In the genomic region with DNA sequence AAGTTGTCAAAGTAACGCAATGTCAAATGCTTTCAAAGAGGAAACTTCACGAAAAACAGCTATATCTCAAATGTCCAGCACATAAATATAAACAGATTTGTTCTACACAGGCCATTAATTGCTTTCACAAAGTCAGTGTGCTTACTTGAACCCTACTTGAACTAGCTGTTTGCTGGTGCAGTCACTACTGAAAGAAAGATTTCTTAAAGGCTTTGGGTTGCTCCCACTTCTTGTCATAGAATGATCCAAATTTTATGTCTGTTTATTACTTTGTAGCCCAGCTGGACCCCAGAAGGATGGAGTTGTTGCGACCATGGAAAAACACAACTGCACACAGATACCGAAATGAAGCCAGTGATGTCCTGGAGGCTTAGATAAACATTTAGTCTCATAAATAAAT, we compare ENCODE assay signal across 18 mouse cellular contexts.
DNase-seq lines count a peak whose midpoint lies in the region; ATAC-seq and TF ChIP-seq lines count a peak whose summit lies in the region.
"Had no signal": no experiment of that assay in that cellular context is flagged by ENCODE, and none has a peak within 500 bp of the region (broad histone marks: within the 10 kb centered on the region; RNA-seq: fewer than 3 reads in every experiment).

No protein-coding gene starts in this region.

- H3K27ac ChIP-seq in kidney, embryonic 14.5 days (ENCODE audit: low read depth, low read length): no peak overlapping the region
- no peak overlapping the region for H3K27ac ChIP-seq in lung, postnatal 0 days (ENCODE audit: low read length)
- H3K27ac ChIP-seq: embryonic facial prominence, embryonic 15.5 days; forebrain, embryonic 15.5 days; heart, embryonic 13.5 days had no signal

- H3K9ac ChIP-seq in kidney, embryonic 14.5 days (ENCODE audit: low read depth, low read length): no peak overlapping the region
- no peak overlapping the region for H3K9ac ChIP-seq in lung, postnatal 0 days (replicated peaks; ENCODE audit: low read depth)
- H3K9ac ChIP-seq: embryonic facial prominence, embryonic 15.5 days; forebrain, embryonic 15.5 days; heart, embryonic 13.5 days had no signal

- DNase-seq in kidney, postnatal 25 days: no peak
- peak; percentile 12 for DNase-seq in kidney, postnatal 14 days
- DNase-seq in kidney, adult 11 months: no peak
- peak; percentile 31 for DNase-seq in lung, postnatal 0 days (ENCODE audit: low spot score)
- no peak for DNase-seq in lung, postnatal 10 days
- DNase-seq in left cerebral cortex, postnatal 25 days (ENCODE audit: low spot score in 2 of 2): no peak
- DNase-seq: adrenal gland, postnatal 10 days; cerebellum, adult 11 months; cerebellum, adult 8-10 months; cerebellum, postnatal 14 days; embryo, embryonic 11 days; gastrocnemius, postnatal 36 days; heart, adult 11 months; heart, postnatal 36 days had no signal

- H3K9me3 ChIP-seq in kidney, embryonic 14.5 days (ENCODE audit: control insufficient read depth, low read length): no peaks in the 10 kb centered on the region
- no peaks in the 10 kb centered on the region for H3K9me3 ChIP-seq in lung, postnatal 0 days (ENCODE audit: low read length)
- H3K9me3 ChIP-seq: embryonic facial prominence, embryonic 15.5 days; forebrain, embryonic 15.5 days; heart, embryonic 13.5 days had no signal

- no peak overlapping the region for H3K4me2 ChIP-seq in kidney, embryonic 14.5 days (replicated peaks; ENCODE audit: low read depth, low read length)
- no peak overlapping the region for H3K4me2 ChIP-seq in lung, postnatal 0 days (replicated peaks; ENCODE audit: low read depth, low read length)
- H3K4me2 ChIP-seq: embryonic facial prominence, embryonic 15.5 days; forebrain, embryonic 15.5 days; heart, embryonic 13.5 days had no signal

- peak; percentile 78 for ATAC-seq in kidney, embryonic 14.5 days (ENCODE audit: low FRiP score, low TSS enrichment)
- ATAC-seq in lung, postnatal 0 days: peak; percentile 30
- ATAC-seq: forebrain, embryonic 15.5 days had no signal

- no peak overlapping the region for H3K4me3 ChIP-seq in kidney, embryonic 14.5 days (ENCODE audit: low read length)
- H3K4me3 ChIP-seq in lung, postnatal 0 days (ENCODE audit: low read depth, low read length): no peak overlapping the region
- H3K4me3 ChIP-seq: embryonic facial prominence, embryonic 15.5 days; forebrain, embryonic 15.5 days; heart, embryonic 13.5 days had no signal

- 0 out of 2 replicates have a peak, but pooled peaks have one; percentile 4 for TF ChIP-seq EP300 in lung, postnatal 0 days (IDR thresholded peaks at IDR 0.05)

- no peaks in the 10 kb centered on the region for H3K36me3 ChIP-seq in kidney, embryonic 14.5 days (ENCODE audit: control insufficient read depth, insufficient read depth, low read length)
- no peaks in the 10 kb centered on the region for H3K36me3 ChIP-seq in lung, postnatal 0 days (ENCODE audit: insufficient read depth, low read length)
- H3K36me3 ChIP-seq: embryonic facial prominence, embryonic 15.5 days; forebrain, embryonic 15.5 days; heart, embryonic 13.5 days had no signal

- intact Hi-C loops in left cerebral cortex, postnatal 25 days (cut with DNase I): loop anchor here (10.0 kb wide), 1 partner anchor 297 kb away; no protein-coding TSS in a partner anchor

- H3K27me3 ChIP-seq in kidney, embryonic 14.5 days (ENCODE audit: control insufficient read depth, insufficient read depth, low read length): no peaks in the 10 kb centered on the region
- no peaks in the 10 kb centered on the region for H3K27me3 ChIP-seq in lung, postnatal 0 days (replicated peaks; ENCODE audit: insufficient read depth, low read length)
- H3K27me3 ChIP-seq: embryonic facial prominence, embryonic 15.5 days; forebrain, embryonic 15.5 days; heart, embryonic 13.5 days had no signal

- WGBS in kidney, embryonic 14.5 days: 32% methylated on average over 4 of the region's 4 CpGs
- WGBS in lung, postnatal 0 days: 63% methylated on average over 4 of the region's 4 CpGs

- H3K4me1 ChIP-seq in kidney, embryonic 14.5 days (ENCODE audit: control insufficient read depth, insufficient read depth, low read length): 0 out of 2 replicates have a peak, but pooled peaks cover 5% of the 10 kb centered on the region
- H3K4me1 ChIP-seq in lung, postnatal 0 days (ENCODE audit: insufficient read depth, low read depth, low read length): no peaks in the 10 kb centered on the region
- H3K4me1 ChIP-seq: forebrain, embryonic 15.5 days; heart, embryonic 13.5 days had no signal

- no peak for TF ChIP-seq CTCF in lung, postnatal 0 days (IDR thresholded peaks at IDR 0.05)

Comparison
In these comparisons a context has a peak if more than half of its experiments do, and no peak if none do; other contexts are left out.
1. DNase-seq: peak in kidney, postnatal 14 days (single experiment) and lung, postnatal 0 days (single experiment); none in kidney, postnatal 25 days (0 of 2), kidney, adult 11 months (single experiment), lung, postnatal 10 days (single experiment) and left cerebral cortex, postnatal 25 days (0 of 2).